Mouse (Mus musculus) C2C12 (cell line): ENCODE measurements around the gene Gnai2.

ENCODE experiments used
- CTCF ChIP-seq: IDR thresholded peaks from one replicate; pipeline ENCODE4 v1.5.1; 2011; ENCODE audit not compliant: control insufficient read depth, insufficient read depth, insufficient read length
- MYOD1 ChIP-seq: IDR thresholded peaks from one replicate; pipeline ENCODE4 v1.6.1; 2011; ENCODE audit warnings: low read depth; ENCODE audit not compliant: control insufficient read depth, insufficient read length
- MYOG ChIP-seq: IDR thresholded peaks from one replicate; pipeline ENCODE4 v1.6.1; 2011; ENCODE audit not compliant: control insufficient read depth, insufficient read length; ENCODE audit errors: extremely low read depth
- USF1 ChIP-seq: IDR thresholded peaks from one replicate; pipeline ENCODE4 v1.6.1; 2011; ENCODE audit warnings: low read depth, mild to moderate bottlenecking, control low read depth, moderate library complexity

DNA sequence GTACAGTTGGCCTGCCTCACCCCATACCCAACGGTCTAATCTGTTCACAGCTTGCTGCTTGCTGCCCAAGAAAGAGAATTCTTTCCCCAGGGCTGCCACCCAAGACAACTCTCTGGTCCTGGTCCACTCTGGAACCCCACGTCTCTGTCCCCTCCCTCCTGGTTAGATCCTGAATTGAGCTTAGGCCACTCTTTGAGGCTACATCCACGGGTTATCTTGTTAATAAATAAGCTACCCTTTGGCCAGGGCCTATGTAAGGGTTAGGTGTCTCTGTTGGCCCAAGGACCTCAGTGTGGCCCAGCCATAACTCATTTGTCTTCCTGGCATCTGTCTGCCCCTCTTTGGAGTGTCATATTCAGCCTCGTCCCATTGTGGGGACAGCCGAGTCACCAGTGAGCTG lies 36.8 kb downstream of the Gnai2 start:
- TF ChIP-seq CTCF = no peak
- TF ChIP-seq MYOG = no peak
- TF ChIP-seq USF1 = no peak
- TF ChIP-seq MYOD1 = no peak
